Mouse (Mus musculus): ENCODE results near the gene Ggt6. TPM values are rescaled to one million over a fixed set of nuclear protein-coding genes. Genes with fewer than 3 reads are reported as not detected.

The Ggt6 gene
- total RNA-seq, 1 experiment, result 0.98 TPM

DNA sequence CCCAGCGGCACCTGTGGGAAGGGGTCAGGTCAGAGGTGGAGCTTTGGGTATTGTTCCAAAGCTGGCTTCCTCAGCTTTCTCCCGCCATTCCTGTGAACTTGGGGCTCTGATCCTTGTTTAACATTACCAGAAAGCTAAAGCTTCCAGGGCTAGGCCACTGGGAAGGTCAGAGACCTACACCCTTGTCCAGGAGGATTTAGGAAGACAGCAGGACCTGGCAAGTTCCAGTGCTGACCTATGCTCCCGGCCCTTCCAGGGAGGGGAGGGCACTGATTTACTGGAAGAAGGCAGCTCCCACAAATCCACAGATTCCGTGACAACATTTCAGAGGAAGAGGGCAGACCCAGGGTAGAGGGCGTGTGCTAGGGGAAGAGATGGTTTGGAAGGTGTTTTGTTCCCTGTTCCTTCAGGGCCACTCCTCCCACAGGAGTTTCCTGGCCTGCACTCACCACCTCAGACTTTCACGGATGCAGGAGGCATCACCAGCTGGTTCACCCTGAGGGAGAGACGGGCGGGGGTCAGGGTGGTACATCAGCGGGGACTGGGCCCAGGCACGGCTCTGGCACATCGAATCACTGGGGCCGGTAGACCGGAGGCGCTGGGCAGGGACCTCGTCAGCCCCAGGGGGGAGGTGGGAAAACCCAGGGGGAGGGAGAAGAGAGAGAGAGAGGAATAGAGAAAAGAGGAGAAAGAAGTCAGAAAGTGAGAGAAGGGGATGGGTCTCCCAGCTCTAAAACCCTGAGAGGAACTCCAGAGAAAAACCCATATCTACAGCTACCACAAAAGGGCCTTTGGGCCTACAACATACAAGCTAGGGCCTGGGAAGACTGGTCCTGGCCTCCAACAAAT, 18.0 kb downstream of the Ggt6 start:
- Histone ChIP-seq H3K36me3 (ENCODE audit: control insufficient read depth, insufficient read depth, low read length, poor library complexity, severe bottlenecking) (peaks cover 41% of the 10 kb centered on the region), H3K4me3 (ENCODE audit: insufficient read depth in 1 of 2, low read depth in 1 of 2, low read length in 2 of 2, poor library complexity in 1 of 2, severe bottlenecking in 1 of 2) (no peak overlapping the region), H3K9me3 (ENCODE audit: control insufficient read depth, insufficient read depth, low read depth, low read length) (no peaks in the 10 kb centered on the region), H3K4me1 (ENCODE audit: control insufficient read depth in 2 of 2, insufficient read depth in 2 of 2, low read length in 2 of 2, poor library complexity in 1 of 2) (peaks cover 2 to 22% of the 10 kb centered on the region in 2 experiments; a peak in 2 of 4 replicates), H3K27ac (ENCODE audit: insufficient read depth, low read depth, low read length, poor library complexity, severe bottlenecking) (no peak overlapping the region), H3K9ac (ENCODE audit: insufficient read depth, low read depth, low read length, poor library complexity, severe bottlenecking) (no peak overlapping the region)
- no peak for DNase-seq (ENCODE audit: low read depth, low spot score)
- TF ChIP-seq MAFK (IDR thresholded peaks at IDR 0.05; ENCODE audit: insufficient read depth, low read depth, low read length) (no peak), ZNF384 (IDR thresholded peaks at IDR 0.05; ENCODE audit: low read depth, low read length) (no peak), HCFC1 (IDR thresholded peaks at IDR 0.05; ENCODE audit: borderline replicate concordance, insufficient read depth, low read length) (no peak), CHD2 (IDR thresholded peaks at IDR 0.05; ENCODE audit: low read depth, low read length) (no peak), ZC3H11A (IDR thresholded peaks at IDR 0.05; ENCODE audit: borderline replicate concordance, low read depth, low read length) (no peak)
- in situ Hi-C loops (cut with MboI; ENCODE audit: low sequenced_read_pairs in 2 of 2, unreplicated experiment in 2 of 2), result no loop called here

DNA sequence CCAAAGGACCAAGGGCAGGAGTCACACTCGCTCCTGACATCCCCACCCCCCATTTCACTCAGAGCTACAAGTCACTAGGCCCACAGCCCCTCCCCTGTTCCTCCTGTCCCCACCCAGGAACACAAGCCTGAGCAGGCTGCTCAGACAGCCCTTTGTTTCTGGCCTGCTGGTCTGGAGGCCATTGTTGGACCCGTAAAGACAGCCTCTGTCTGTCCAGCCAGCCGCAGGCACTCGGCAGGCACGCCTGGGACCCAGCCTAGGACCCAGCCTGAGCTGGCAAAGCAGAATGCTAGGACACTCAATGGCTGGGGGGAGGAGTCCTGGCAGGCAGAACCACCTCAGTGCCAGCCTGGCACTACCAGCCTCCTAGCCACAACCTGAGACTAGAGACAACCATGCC, 20.4 kb downstream of the Ggt6 start:
- H3K9ac ChIP-seq (ENCODE audit: insufficient read depth, low read depth, low read length, poor library complexity, severe bottlenecking), result no peak overlapping the region
- H3K4me3 ChIP-seq (ENCODE audit: insufficient read depth in 1 of 2, low read depth in 1 of 2, low read length in 2 of 2, poor library complexity in 1 of 2, severe bottlenecking in 1 of 2), result peak overlapping the region in 1 of 2 experiments; percentile 6; a peak in 1 of 4 replicates
- DNase-seq (ENCODE audit: low read depth, low spot score), result no peak
- H3K36me3 ChIP-seq (ENCODE audit: control insufficient read depth, insufficient read depth, low read length, poor library complexity, severe bottlenecking), result peaks cover 18% of the 10 kb centered on the region
- H3K4me1 ChIP-seq (ENCODE audit: control insufficient read depth in 2 of 2, insufficient read depth in 2 of 2, low read length in 2 of 2, poor library complexity in 1 of 2), result peaks cover 2 to 20% of the 10 kb centered on the region in 2 experiments; a peak in 2 of 4 replicates
- in situ Hi-C loops (cut with MboI; ENCODE audit: low sequenced_read_pairs in 2 of 2, unreplicated experiment in 2 of 2), result no loop called here
- H3K9me3 ChIP-seq (ENCODE audit: control insufficient read depth, insufficient read depth, low read depth, low read length), result no peaks in the 10 kb centered on the region
- TF ChIP-seq CHD2 (IDR thresholded peaks at IDR 0.05; ENCODE audit: low read depth, low read length) (no peak), ZNF384 (IDR thresholded peaks at IDR 0.05; ENCODE audit: low read depth, low read length) (no peak)
- no peak overlapping the region for H3K27ac ChIP-seq (ENCODE audit: insufficient read depth, low read depth, low read length, poor library complexity, severe bottlenecking)

DNA sequence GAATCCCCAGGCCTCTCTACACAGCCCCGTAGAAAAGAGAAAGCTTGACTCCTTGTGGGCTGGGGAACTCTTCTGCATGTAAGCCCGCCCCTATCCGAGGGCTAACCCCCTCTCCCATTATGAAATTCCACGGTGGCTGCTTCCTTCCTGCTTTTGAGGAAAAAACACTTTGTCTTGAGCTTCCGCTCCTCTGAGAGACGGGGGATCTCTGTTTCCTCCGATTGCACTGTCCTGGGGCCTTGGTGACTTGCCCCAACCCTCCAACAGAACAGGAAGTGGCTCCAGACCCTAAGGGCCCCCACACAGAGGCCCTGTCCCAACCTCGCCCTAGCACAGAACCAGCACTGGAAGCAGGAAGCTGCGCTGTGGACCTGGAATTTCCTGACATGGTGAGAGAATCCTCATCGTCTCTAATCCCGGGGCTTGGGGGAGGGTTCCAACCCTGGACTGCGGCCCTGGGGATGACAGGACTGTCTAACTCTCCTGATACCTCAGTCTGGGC, 22.7 kb downstream of the Ggt6 start:
- no peak overlapping the region for H3K9ac ChIP-seq (ENCODE audit: insufficient read depth, low read depth, low read length, poor library complexity, severe bottlenecking)
- TF ChIP-seq ZC3H11A (IDR thresholded peaks at IDR 0.05; ENCODE audit: borderline replicate concordance, low read depth, low read length), result no peak
- no peak for TF ChIP-seq ZNF384 (IDR thresholded peaks at IDR 0.05; ENCODE audit: low read depth, low read length)
- TF ChIP-seq CHD2 (IDR thresholded peaks at IDR 0.05; ENCODE audit: low read depth, low read length), result no peak
- TF ChIP-seq HCFC1 (IDR thresholded peaks at IDR 0.05; ENCODE audit: borderline replicate concordance, insufficient read depth, low read length), result no peak
- TF ChIP-seq MAFK (IDR thresholded peaks at IDR 0.05; ENCODE audit: insufficient read depth, low read depth, low read length), result no peak
- no peak overlapping the region for H3K4me3 ChIP-seq (ENCODE audit: insufficient read depth in 1 of 2, low read depth in 1 of 2, low read length in 2 of 2, poor library complexity in 1 of 2, severe bottlenecking in 1 of 2)
- no peaks in the 10 kb centered on the region; the same call in 1 of the 2 replicates for H3K36me3 ChIP-seq (ENCODE audit: control insufficient read depth, insufficient read depth, low read length, poor library complexity, severe bottlenecking)
- no peaks in the 10 kb centered on the region for H3K9me3 ChIP-seq (ENCODE audit: control insufficient read depth, insufficient read depth, low read depth, low read length)
- H3K27ac ChIP-seq (ENCODE audit: insufficient read depth, low read depth, low read length, poor library complexity, severe bottlenecking), result no peak overlapping the region
- peaks cover 2 to 16% of the 10 kb centered on the region in 2 experiments; a peak in 2 of 4 replicates for H3K4me1 ChIP-seq (ENCODE audit: control insufficient read depth in 2 of 2, insufficient read depth in 2 of 2, low read length in 2 of 2, poor library complexity in 1 of 2)
- DNase-seq (ENCODE audit: low read depth, low spot score), result no peak
- in situ Hi-C loops (cut with MboI; ENCODE audit: low sequenced_read_pairs in 2 of 2, unreplicated experiment in 2 of 2), result no loop called here

DNA sequence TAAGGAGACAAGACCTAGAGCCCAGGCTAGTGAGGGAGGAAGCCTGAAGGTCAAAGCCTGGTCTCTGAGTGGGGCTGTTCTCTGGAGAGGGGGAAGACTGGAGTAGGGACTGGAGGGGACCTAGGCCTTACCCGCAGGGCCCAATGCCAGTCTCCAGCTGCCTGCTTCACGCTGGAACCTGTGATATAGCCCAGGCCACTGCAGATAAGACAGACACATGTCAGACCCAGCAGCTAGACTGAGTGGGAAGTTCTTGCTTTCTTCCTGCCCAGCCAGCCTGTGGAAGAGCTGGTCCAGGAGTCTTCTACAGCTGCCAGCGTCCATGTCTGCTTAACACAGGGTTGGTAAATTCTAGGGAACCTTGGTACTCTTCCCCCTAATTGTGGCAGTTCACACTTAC, 23.2 kb downstream of the Ggt6 start:
- H3K4me1 ChIP-seq (ENCODE audit: control insufficient read depth in 2 of 2, insufficient read depth in 2 of 2, low read length in 2 of 2, poor library complexity in 1 of 2), result peaks cover 2 to 12% of the 10 kb centered on the region in 2 experiments; a peak in 2 of 4 replicates
- no peak overlapping the region for H3K4me3 ChIP-seq (ENCODE audit: insufficient read depth in 1 of 2, low read depth in 1 of 2, low read length in 2 of 2, poor library complexity in 1 of 2, severe bottlenecking in 1 of 2)
- no peak overlapping the region for H3K9ac ChIP-seq (ENCODE audit: insufficient read depth, low read depth, low read length, poor library complexity, severe bottlenecking)
- in situ Hi-C loops (cut with MboI; ENCODE audit: low sequenced_read_pairs in 2 of 2, unreplicated experiment in 2 of 2), result no loop called here
- no peaks in the 10 kb centered on the region for H3K9me3 ChIP-seq (ENCODE audit: control insufficient read depth, insufficient read depth, low read depth, low read length)
- TF ChIP-seq MAFK (IDR thresholded peaks at IDR 0.05; ENCODE audit: insufficient read depth, low read depth, low read length) (no peak), ZC3H11A (IDR thresholded peaks at IDR 0.05; ENCODE audit: borderline replicate concordance, low read depth, low read length) (no peak), HCFC1 (IDR thresholded peaks at IDR 0.05; ENCODE audit: borderline replicate concordance, insufficient read depth, low read length) (no peak)
- no peak overlapping the region for H3K27ac ChIP-seq (ENCODE audit: insufficient read depth, low read depth, low read length, poor library complexity, severe bottlenecking)
- no peak for DNase-seq (ENCODE audit: low read depth, low spot score)
- no peaks in the 10 kb centered on the region; the same call in 1 of the 2 replicates for H3K36me3 ChIP-seq (ENCODE audit: control insufficient read depth, insufficient read depth, low read length, poor library complexity, severe bottlenecking)
